Mouse (Mus musculus): Measurements from ENCODE around the gene Alad. TPM values are rescaled to one million over a fixed set of nuclear protein-coding genes. Genes with fewer than 3 reads are reported as not detected.

Alad gene
- polyA plus RNA-seq, 1 experiment from 2014 or later: 69.2 TPM

GRCm38 (mm10) chr4:62541802-62542201 lies 22.1 kb upstream of the Alad start:
- WGBS: 69% methylated on average over 3 of the region's 3 CpGs
- H3K9me3 ChIP-seq (replicated peaks): no peaks in the 10 kb centered on the region; the same call in 1 of the 2 replicates
- no peaks in the 10 kb centered on the region for H3K4me1 ChIP-seq
- H3K36me3 ChIP-seq: no peaks in the 10 kb centered on the region
- ATAC-seq (ENCODE audit: low FRiP score): no peak
- no peak overlapping the region for H3K27ac ChIP-seq (replicated peaks)
- no peak overlapping the region for H3K4me2 ChIP-seq
- H3K9ac ChIP-seq (replicated peaks): no peak overlapping the region
- H3K27me3 ChIP-seq (replicated peaks): no peaks in the 10 kb centered on the region
- no peak overlapping the region for H3K4me3 ChIP-seq (replicated peaks)

- ATAC-seq (ENCODE audit: low FRiP score): no peak
- Histone ChIP-seq H3K4me2 (no peak overlapping the region), H3K27me3 (replicated peaks) (no peaks in the 10 kb centered on the region), H3K9ac (replicated peaks) (no peak overlapping the region), H3K27ac (replicated peaks) (no peak overlapping the region), H3K4me1 (no peaks in the 10 kb centered on the region), H3K36me3 (no peaks in the 10 kb centered on the region), H3K4me3 (replicated peaks) (no peak overlapping the region), H3K9me3 (replicated peaks) (no peaks in the 10 kb centered on the region)
- 80% methylated on average over 6 of the region's 6 CpGs for WGBS
These were observed 14.0 kb upstream of the Alad start for GRCm38 (mm10) chr4:62533729-62534128.

- WGBS: 90% methylated on average over 4 of the region's 4 CpGs
- no peaks in the 10 kb centered on the region for H3K9me3 ChIP-seq (replicated peaks)
- H3K27ac ChIP-seq (replicated peaks): no peak overlapping the region
- peaks cover 11% of the 10 kb centered on the region for H3K4me1 ChIP-seq
- no peak overlapping the region for H3K9ac ChIP-seq (replicated peaks)
- no peaks in the 10 kb centered on the region for H3K27me3 ChIP-seq (replicated peaks)
- ATAC-seq (ENCODE audit: low FRiP score): no peak
- H3K4me3 ChIP-seq (replicated peaks): no peak overlapping the region
- H3K4me2 ChIP-seq: no peak overlapping the region
- H3K36me3 ChIP-seq: no peaks in the 10 kb centered on the region
These were observed 7.9 kb upstream of the Alad start for GRCm38 (mm10) chr4:62527655-62528054.

GRCm38 (mm10) chr4:62526256-62526655 lies 6.5 kb upstream of the Alad start:
- peaks cover 11% of the 10 kb centered on the region for H3K4me1 ChIP-seq
- ATAC-seq (ENCODE audit: low FRiP score): no peak
- no peak overlapping the region for H3K27ac ChIP-seq (replicated peaks)
- H3K36me3 ChIP-seq: no peaks in the 10 kb centered on the region
- H3K4me3 ChIP-seq (replicated peaks): no peak overlapping the region
- H3K4me2 ChIP-seq: no peak overlapping the region
- no peaks in the 10 kb centered on the region for H3K27me3 ChIP-seq (replicated peaks)
- H3K9me3 ChIP-seq (replicated peaks): no peaks in the 10 kb centered on the region
- no peak overlapping the region for H3K9ac ChIP-seq (replicated peaks)
- 57% methylated on average over 2 of the region's 2 CpGs for WGBS

- ATAC-seq (ENCODE audit: low FRiP score): no peak
- Histone ChIP-seq H3K9me3 (replicated peaks) (no peaks in the 10 kb centered on the region), H3K9ac (replicated peaks) (peak overlapping the region; percentile 44), H3K27ac (replicated peaks) (peak overlapping the region; percentile 100; the same call in 1 of the 2 replicates), H3K27me3 (replicated peaks) (no peaks in the 10 kb centered on the region), H3K4me2 (peak overlapping the region; percentile 90), H3K4me1 (peaks cover 13% of the 10 kb centered on the region), H3K4me3 (replicated peaks) (peak overlapping the region; percentile 56), H3K36me3 (no peaks in the 10 kb centered on the region)
- 2% methylated on average over 10 of the region's 10 CpGs for WGBS
These were observed 5.7 kb upstream of the Alad start for GRCm38 (mm10) chr4:62525489-62525811.

GRCm38 (mm10) chr4:62524651-62525488 lies 5.2 kb upstream of the Alad start, which contains the start of the genes Pole3 and 4933430I17Rik:
Pole3 (minus strand) TSS chr4:62525068.
4933430I17Rik (plus strand) TSS chr4:62525369.
- Histone ChIP-seq H3K9ac (replicated peaks) (peak within 1 kb of the TSS; percentile 83), H3K4me1 (peaks cover 16% of the 10 kb centered on the region), H3K36me3 (no peaks in the 10 kb centered on the region), H3K9me3 (replicated peaks) (no peaks in the 10 kb centered on the region), H3K4me3 (replicated peaks) (peak within 1 kb of the TSS; percentile 56), H3K4me2 (peak within 1 kb of the TSS; percentile 90), H3K27me3 (replicated peaks) (no peaks in the 10 kb centered on the region), H3K27ac (replicated peaks) (peak within 1 kb of the TSS; percentile 100)
- WGBS: under 1% methylated on average over 59 of the region's 59 CpGs
- peak; percentile 98 for ATAC-seq (ENCODE audit: low FRiP score)

GRCm38 (mm10) chr4:62520892-62521400 lies 1.2 kb upstream of the Alad start:
- Histone ChIP-seq H3K27ac (replicated peaks) (no peak overlapping the region), H3K4me1 (peaks cover 34% of the 10 kb centered on the region), H3K36me3 (no peaks in the 10 kb centered on the region), H3K4me3 (replicated peaks) (no peak overlapping the region), H3K9ac (replicated peaks) (no peak overlapping the region), H3K9me3 (replicated peaks) (no peaks in the 10 kb centered on the region), H3K27me3 (replicated peaks) (no peaks in the 10 kb centered on the region), H3K4me2 (peak overlapping the region; percentile 68)
- WGBS: 89% methylated on average over 2 of the region's 2 CpGs
- no peak for ATAC-seq (ENCODE audit: low FRiP score)

GRCm38 (mm10) chr4:62519122-62519848 lies 433 bp downstream of the Alad start:
- 2% methylated on average over 26 of the region's 26 CpGs for WGBS
- peak; percentile 79 for ATAC-seq (ENCODE audit: low FRiP score)
- H3K27ac ChIP-seq (replicated peaks): peak overlapping the region; percentile 85

GRCm38 (mm10) chr4:62518416-62519121 lies 1.1 kb downstream of the Alad start:
- H3K36me3 ChIP-seq: peaks cover 4% of the 10 kb centered on the region
- H3K27ac ChIP-seq (replicated peaks): peak overlapping the region; percentile 85; the same call in 1 of the 2 replicates
- H3K4me1 ChIP-seq: peaks cover 31% of the 10 kb centered on the region
- 54% methylated on average over 13 of the region's 13 CpGs for whole genome bisulfite sequencing
- H3K9ac ChIP-seq (replicated peaks): peak overlapping the region; percentile 82; the same call in 1 of the 2 replicates
- ATAC-seq (ENCODE audit: low FRiP score): no peak
- H3K9me3 ChIP-seq (replicated peaks): no peaks in the 10 kb centered on the region
- H3K4me3 ChIP-seq (replicated peaks): peak overlapping the region; percentile 83
- peak overlapping the region; percentile 68 for H3K4me2 ChIP-seq
- no peaks in the 10 kb centered on the region for H3K27me3 ChIP-seq (replicated peaks)

More at GRCm38 (mm10) chr4:62519122-62519848, 433 bp downstream of the Alad start:
- Histone ChIP-seq H3K4me1 (peaks cover 38% of the 10 kb centered on the region), H3K36me3 (no peaks in the 10 kb centered on the region), H3K4me2 (peak overlapping the region; percentile 68), H3K4me3 (replicated peaks) (peak overlapping the region; percentile 83), H3K9ac (replicated peaks) (peak overlapping the region; percentile 82), H3K27me3 (replicated peaks) (no peaks in the 10 kb centered on the region), H3K9me3 (replicated peaks) (no peaks in the 10 kb centered on the region)

- H3K4me1 ChIP-seq: peaks cover 30% of the 10 kb centered on the region
- H3K9me3 ChIP-seq (replicated peaks): no peaks in the 10 kb centered on the region
- H3K36me3 ChIP-seq: peaks cover 12% of the 10 kb centered on the region
- WGBS: 91% methylated on average over 10 of the region's 10 CpGs
- H3K4me3 ChIP-seq (replicated peaks): no peak overlapping the region
- H3K27me3 ChIP-seq (replicated peaks): no peaks in the 10 kb centered on the region
- H3K9ac ChIP-seq (replicated peaks): 0 out of 2 replicates have a peak overlapping the region, but pooled peaks have one; percentile 82
- no peak for ATAC-seq (ENCODE audit: low FRiP score)
- peak overlapping the region; percentile 68; the same call in 1 of the 2 replicates for H3K4me2 ChIP-seq
- H3K27ac ChIP-seq (replicated peaks): no peak overlapping the region
These were observed 1.9 kb downstream of the Alad start for GRCm38 (mm10) chr4:62517538-62518415.

Measured in neural tube, embryonic 15.5 days (tissue).